Mouse (Mus musculus) lung, adult 18-20 months (tissue): ENCODE measurements around the gene Gm266.
A peak's percentile ranks its signal among the peaks of the same experiment; 100 is the strongest.

Experiments
- DNase-seq, 2 experiments: peaks; one replicate each; pipeline ENCODE4 v3.0.0; 2022; ENCODE audit warnings: mixed read lengths in 2 of 2

Gene Gm266

DNA sequence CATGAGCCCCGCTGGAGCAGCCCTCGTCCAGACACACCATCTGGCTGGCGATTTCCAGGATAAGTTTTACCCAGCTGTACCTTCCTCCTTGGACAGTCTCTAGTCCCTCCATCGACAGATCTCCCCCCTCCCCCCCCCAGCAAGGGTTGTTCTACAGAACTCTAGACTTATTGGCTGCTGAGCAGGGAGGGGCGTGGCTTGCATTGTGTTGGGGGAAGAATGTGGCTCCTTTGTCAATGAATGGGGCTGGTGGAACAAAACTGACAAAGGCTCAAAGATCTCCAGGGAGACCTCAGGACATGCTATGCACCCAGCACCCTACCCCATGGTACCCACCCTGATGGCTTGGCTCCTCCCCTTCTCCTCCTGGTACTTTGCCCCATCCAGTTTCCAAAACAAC is 15.1 kb upstream of the Gm266 start:
- DNase-seq, result no peak

DNA sequence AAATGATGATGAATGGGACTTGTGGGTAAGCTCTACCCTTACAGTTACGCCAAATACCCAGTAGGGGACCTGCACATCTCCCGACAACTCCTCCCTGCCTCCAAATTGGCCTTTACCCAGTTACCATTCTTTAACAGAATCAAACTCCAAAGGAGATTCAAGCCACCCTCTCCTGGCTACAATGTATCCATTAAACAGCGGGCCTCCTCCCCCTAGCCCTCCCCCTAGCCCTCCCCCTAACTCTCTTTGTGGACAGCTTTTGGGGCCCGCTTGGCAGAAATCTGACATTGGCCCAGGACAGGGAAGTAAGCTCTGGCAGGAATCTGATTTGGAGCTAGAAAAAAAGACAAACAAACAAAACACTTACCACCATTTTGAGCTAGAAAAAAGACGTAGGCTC is 14.0 kb upstream of the Gm266 start:
- DNase-seq, result no peak

DNA sequence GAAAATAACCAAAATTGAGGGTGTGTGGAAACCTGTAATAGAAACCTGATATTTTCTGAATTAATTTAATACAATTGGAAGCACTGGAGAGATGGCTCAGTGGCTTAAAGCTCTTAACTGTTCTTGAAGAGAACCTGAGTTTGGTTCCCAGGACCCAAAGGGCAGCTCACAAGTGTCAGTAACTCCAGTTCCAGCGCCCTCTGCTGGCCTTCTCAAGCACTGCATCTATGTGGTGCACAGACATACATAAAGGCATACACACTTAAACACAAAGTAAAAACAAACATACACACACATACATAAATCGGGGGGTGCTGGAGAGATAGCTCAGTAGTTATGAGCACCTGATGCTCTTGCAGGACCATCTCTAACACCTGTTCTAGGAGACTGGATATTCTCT is 11.5 kb upstream of the Gm266 start:
- DNase-seq, result no peak

GRCm38 (mm10) chr12:111494931-111495330 is 9.3 kb upstream of the Gm266 start:
- no peak for DNase-seq

- no peak for DNase-seq
Observed at GRCm38 (mm10) chr12:111489261-111489865, 3.7 kb upstream of the Gm266 start.

- no peak for DNase-seq
Observed at GRCm38 (mm10) chr12:111486455-111486854, 832 bp upstream of the Gm266 start.

DNA sequence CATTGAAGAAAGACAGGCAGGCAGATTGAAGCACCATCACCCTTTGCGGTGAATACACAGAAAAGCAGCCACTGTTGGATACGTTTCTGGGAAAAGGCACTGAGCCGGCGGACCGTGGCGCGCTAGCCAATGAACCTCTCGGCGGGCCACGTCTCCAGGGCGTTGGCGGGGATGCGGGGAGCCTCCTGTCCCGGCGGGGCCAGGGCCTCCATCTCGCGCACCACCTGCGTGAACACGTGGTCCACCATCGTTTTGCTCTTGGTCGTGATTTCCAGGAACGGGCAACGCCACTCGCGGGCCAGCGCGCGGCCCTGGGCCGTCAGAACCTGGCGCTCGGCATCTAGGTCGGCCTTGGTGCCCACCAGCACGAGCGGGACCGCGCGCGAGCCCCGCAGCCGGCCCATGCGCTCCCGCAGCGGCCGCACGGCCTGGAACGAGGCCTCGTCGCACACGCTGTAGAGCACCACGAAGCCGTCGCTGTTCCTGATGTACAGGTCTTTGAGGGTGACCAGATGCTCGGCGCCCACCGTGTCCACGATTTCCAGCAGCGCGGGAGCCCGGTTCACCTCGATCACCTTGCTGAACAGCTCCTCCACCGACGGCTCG is 474 bp downstream of the Gm266 start:
- no peak for DNase-seq

- DNase-seq, result no peak
Observed at GRCm38 (mm10) chr12:111479917-111480316, 5.7 kb downstream of the Gm266 start.

DNA sequence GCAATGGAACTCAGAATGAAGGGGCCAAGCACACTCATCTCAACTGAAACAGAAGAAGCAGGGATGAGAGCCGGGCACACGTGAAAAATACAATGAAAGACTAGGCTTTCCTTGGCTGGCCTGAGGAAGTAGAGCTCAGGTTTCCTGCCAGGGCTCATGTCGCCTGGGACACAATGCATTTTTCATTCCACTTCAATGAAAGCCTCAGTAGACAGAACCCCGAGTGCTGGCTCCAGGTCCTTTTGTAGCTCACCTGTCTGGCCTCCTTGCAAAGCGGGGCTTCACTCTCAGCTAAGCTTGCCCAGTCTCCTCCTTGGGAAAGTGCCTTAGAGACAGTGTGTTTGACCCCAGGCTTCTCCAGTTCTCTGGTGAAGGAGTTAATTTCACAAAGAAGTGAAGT is 6.7 kb downstream of the Gm266 start:
- no peak for DNase-seq

DNA sequence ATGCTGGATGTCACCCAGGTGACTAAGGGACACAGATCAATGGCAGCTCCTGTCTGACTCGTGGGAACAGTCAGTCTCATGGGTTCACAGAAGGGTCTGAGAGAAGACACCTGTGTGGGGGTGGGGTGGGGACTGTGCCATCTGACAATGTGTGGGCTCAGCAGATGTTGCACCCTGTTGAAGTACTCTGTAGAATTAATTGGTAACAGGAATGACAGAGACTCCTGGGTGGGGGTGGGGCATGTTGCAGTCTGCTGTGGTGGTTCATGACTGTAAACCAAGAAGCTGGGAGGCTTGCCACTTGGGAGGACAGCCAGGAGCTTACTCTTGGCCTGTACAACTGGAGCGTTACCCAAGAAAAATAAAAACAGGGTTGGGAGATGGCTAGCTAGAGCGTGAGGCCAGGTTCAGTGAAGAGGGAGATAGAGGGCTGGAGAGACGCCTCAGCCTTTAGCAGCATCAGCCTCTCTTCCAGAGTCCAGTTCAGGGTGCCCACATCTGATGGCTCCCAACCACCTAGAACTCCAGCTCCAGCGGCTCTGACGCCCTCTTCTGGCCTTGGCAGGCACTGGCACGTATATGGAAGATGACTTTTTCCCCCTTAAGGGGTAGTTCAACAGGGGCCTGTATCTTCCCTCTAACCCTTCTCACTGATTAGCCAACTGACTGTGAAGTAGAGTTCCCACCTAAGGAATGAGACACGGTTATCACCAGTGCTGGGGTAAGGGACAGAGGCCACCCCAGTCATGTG is 10.6 kb downstream of the Gm266 start:
- DNase-seq, result peak; percentile 48 to 60

- DNase-seq, result no peak
Observed at GRCm38 (mm10) chr12:111474384-111474783, 11.2 kb downstream of the Gm266 start.

- no peak for DNase-seq
Observed at GRCm38 (mm10) chr12:111472886-111473285, 12.7 kb downstream of the Gm266 start.

- DNase-seq, result no peak
Observed at GRCm38 (mm10) chr12:111471721-111472120, 13.9 kb downstream of the Gm266 start.

GRCm38 (mm10) chr12:111471119-111471518 is 14.5 kb downstream of the Gm266 start:
- DNase-seq, result no peak

GRCm38 (mm10) chr12:111469507-111469906 is 16.1 kb downstream of the Gm266 start:
- DNase-seq, result peak; percentile 62 to 67

DNA sequence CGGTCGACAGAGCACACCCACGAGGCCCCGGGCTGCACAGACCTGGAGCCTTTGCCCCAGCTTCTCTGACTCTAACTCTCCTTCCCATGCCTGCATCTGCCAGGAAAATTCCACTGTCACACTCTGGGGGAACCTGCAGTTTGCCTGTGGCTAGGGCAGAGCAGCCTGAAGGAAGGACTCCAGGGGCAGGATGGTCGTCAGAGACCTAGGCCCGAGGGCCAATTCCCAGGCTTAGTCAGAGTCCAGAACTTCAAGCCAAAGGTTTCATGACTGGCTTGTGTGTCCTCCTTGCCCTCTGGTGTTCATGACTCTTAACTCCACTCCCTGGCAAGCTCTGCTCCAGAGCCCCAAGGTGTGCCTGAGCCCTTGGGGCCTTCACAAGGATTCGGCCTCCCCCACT is 17.4 kb downstream of the Gm266 start:
- DNase-seq, result no peak

GRCm38 (mm10) chr12:111466369-111466768 is 19.3 kb downstream of the Gm266 start:
- DNase-seq, result no peak

DNA sequence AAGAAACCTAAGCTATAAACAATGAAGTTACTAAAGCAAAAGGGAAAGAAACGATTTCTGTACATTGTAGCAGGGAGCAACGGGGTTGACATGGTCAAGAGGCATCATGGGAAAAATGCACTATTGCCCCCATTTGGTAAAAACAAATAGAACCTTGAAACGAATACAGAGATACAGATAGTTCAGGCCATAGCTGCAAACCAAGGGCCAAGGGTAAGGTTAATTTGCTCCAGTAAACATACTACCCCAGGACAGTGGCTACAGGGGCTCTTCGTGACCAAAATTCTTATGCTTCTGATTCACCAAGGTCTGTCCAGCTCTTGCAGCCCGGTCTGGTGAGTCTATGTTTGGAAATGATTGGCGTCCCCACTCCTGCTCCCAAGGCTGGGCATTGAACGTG is 22.1 kb downstream of the Gm266 start:
- no peak for DNase-seq

- DNase-seq, result no peak
Observed at GRCm38 (mm10) chr12:111457742-111458141, 27.9 kb downstream of the Gm266 start.

GRCm38 (mm10) chr12:111455860-111456259 is 29.8 kb downstream of the Gm266 start:
- DNase-seq, result no peak

GRCm38 (mm10) chr12:111455311-111455846 is 30.2 kb downstream of the Gm266 start:
- DNase-seq, result no peak

DNA sequence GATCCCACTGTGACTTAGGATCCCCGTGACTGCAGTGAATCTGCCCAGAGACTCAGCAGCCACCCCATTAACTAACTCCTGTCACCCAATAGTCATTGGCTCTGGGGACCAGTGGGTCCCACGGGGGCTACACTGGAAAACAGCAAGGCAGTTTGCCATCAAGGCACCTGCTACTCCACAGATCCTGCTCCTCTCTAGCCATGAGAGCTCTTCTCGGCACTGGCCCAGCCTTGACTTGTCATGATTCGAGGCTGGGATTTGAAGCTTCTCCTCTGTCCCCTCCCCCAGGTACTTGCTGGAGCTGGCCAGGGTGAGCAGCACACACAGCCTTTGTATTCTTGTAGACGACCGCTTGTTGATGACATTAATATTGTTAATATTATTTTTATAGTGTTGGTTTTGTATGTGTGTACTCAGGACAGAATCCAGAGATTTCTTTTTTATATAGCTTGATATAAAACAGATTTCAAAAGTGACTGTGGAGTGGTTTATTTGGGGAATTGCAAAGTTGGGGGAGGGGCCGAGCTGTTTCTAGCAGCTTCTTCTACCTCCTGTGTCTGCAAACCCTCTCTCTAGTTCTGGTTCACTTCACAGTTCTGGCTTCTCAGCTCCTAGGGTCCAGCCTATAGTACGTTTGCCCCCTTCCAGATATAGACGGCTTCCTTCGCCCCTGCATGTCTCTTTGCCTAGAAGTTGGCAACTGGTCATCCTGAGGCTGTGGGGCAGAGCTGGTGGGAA is 30.9 kb downstream of the Gm266 start:
- DNase-seq, result no peak

DNA sequence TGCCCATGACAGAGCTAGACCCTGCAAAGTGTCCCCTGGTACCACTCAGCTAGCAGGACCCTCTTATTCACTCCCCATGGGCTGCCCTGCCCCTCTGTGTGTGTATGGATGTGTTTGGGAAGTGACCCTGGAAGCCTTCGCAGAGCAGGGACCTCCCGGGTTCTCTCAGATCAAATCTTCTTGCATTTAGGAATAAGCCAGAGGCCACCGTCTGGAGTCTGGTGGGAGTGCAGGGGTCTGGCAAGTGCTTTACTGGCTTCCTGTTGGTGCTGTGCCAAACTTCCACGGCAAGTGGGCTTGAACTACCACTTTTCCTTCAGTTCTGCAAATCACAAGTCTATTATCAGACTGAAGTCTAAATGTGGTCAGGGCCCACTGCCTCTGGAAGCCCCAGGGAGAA is 31.6 kb downstream of the Gm266 start:
- DNase-seq, result no peak
